Mouse (Mus musculus) G1E (cell line): ENCODE data around the gene Oaf. TPM values are rescaled to one million over a fixed set of nuclear protein-coding genes. Genes with fewer than 3 reads are reported as not detected.

ENCODE experiments used
- ATAC-seq: 2 replicates; pipeline ENCODE4 v1.8.0; 2016; ENCODE audit warnings: mild to moderate bottlenecking; ENCODE audit not compliant: insufficient number of reproducible peaks, poor library complexity, low FRiP score, severe bottlenecking; ENCODE audit errors: extremely low read depth
- DNase-seq: peaks from one replicate; pipeline ENCODE4 v3.0.0; 2012; ENCODE audit warnings: low spot score
- H3K27me3 ChIP-seq: 2 replicates; pipeline ENCODE4 v1.6.1; 2012; ENCODE audit warnings: mild to moderate bottlenecking, low read length, inconsistent platforms; ENCODE audit not compliant: insufficient read depth
- H3K36me3 ChIP-seq: replicated peaks from 2 replicates; pipeline ENCODE3; 2012; ENCODE audit warnings: mild to moderate bottlenecking, inconsistent platforms
- H3K4me1 ChIP-seq: 2 replicates; pipeline ENCODE4 v1.6.1; 2012; ENCODE audit warnings: low read depth, low read length, inconsistent platforms, mixed read lengths; ENCODE audit not compliant: insufficient read depth
- H3K4me3 ChIP-seq: 2 replicates; pipeline ENCODE4 v1.5.1; 2012; ENCODE audit warnings: low read depth, mild to moderate bottlenecking, inconsistent platforms, low read length, moderate library complexity, mixed read lengths
- H3K9me3 ChIP-seq: replicated peaks from 2 replicates; pipeline ENCODE4 v1.6.1; 2012; ENCODE audit warnings: inconsistent platforms
- CTCF ChIP-seq: IDR thresholded peaks from 2 replicates; pipeline ENCODE4 v1.5.1; 2012; ENCODE audit warnings: low read depth, low read length, inconsistent platforms, mixed read lengths
- GATA1 ChIP-seq: IDR thresholded peaks from 2 replicates; pipeline ENCODE4 v1.6.1; 2012; ENCODE audit warnings: borderline replicate concordance, low read length, inconsistent platforms, mixed read lengths
- GATA2 ChIP-seq: IDR thresholded peaks from 2 replicates; pipeline ENCODE4 v1.6.1; 2012; ENCODE audit warnings: low read depth, low read length, inconsistent platforms, borderline replicate concordance
- POLR2AphosphoS5 ChIP-seq: IDR thresholded peaks from 2 replicates; pipeline ENCODE4 v1.6.1; 2012; ENCODE audit warnings: low read depth, low read length, inconsistent platforms; ENCODE audit not compliant: insufficient replicate concordance
- TAL1 ChIP-seq: conservative IDR thresholded peaks from 2 replicates; pipeline ENCODE4 v1.6.1; 2012; ENCODE audit warnings: low read depth, low read length, inconsistent platforms, mixed read lengths
- polyA plus RNA-seq: library from polyadenylated mRNA; stranded (reverse); fragments of >175 nt; gene quantifications from 2 replicates; pipeline ENCODE4 v1.2.3, GENCODE M21; 2012
- total RNA-seq, 2 experiments: library from RNA; stranded (forward) in 1 of 2; stranded (reverse) in 1 of 2; fragments of 200-1000 nt in 1 of 2; fragments of >200 nt in 1 of 2; fragmentation: Nextera tagmentation in 1 of 2; gene quantifications; 2 replicates each; pipeline ENCODE4 v1.2.3; 2014 to 2017

Gene Oaf
- total RNA-seq (2014; fragmentation: Nextera tagmentation) (15.2 and 29.5 TPM in 2 replicates), total RNA-seq (2017) (22.1 and 28.8 TPM in 2 replicates), polyA plus RNA-seq (24.2 and 26.9 TPM in 2 replicates)

GRCm38 (mm10) chr9:43239712-43240593 lies at the start of gene Oaf:
TSS of gene Oaf (minus strand) at chr9:43239911.
- DNase-seq: peak; percentile 55
- H3K4me1 ChIP-seq: peaks cover 79% of the 10 kb centered on the region
- peaks cover 31% of the 10 kb centered on the region for H3K36me3 ChIP-seq

GRCm38 (mm10) chr9:43286870-43287269 lies 47.2 kb upstream of the Oaf start:
- Histone ChIP-seq H3K9me3 (peaks cover 8% of the 10 kb centered on the region), H3K36me3 (no peaks in the 10 kb centered on the region), H3K4me3 (no peak overlapping the region), H3K27me3 (peaks cover 30% of the 10 kb centered on the region), H3K4me1 (no peaks in the 10 kb centered on the region)
- DNase-seq (no peak), ATAC-seq (no peak)
- TF ChIP-seq GATA1: no peak
- TF ChIP-seq TAL1: no peak
- TF ChIP-seq GATA2: no peak
- TF ChIP-seq POLR2AphosphoS5: no peak
- peak; percentile 60 for TF ChIP-seq CTCF

More at GRCm38 (mm10) chr9:43239712-43240593, at the start of gene Oaf:
- H3K9me3 ChIP-seq: no peaks in the 10 kb centered on the region; the same call in 1 of the 2 replicates
- no peak for TF ChIP-seq POLR2AphosphoS5
- no peak for TF ChIP-seq GATA1
- no peaks in the 10 kb centered on the region for H3K27me3 ChIP-seq
- peak; percentile 58 for ATAC-seq
- H3K4me3 ChIP-seq: peak within 1 kb of the TSS; percentile 85

- Histone ChIP-seq H3K4me3 (no peak overlapping the region), H3K27me3 (peaks cover 38% of the 10 kb centered on the region), H3K4me1 (no peaks in the 10 kb centered on the region), H3K36me3 (no peaks in the 10 kb centered on the region), H3K9me3 (peaks cover 8% of the 10 kb centered on the region)
- no peak for ATAC-seq
- no peak for DNase-seq
- TF ChIP-seq GATA1 (no peak), CTCF (no peak), POLR2AphosphoS5 (no peak), TAL1 (no peak), GATA2 (no peak)
Observed at GRCm38 (mm10) chr9:43285281-43285680, 45.6 kb upstream of the Oaf start.

- no peak for TF ChIP-seq GATA1
- TF ChIP-seq POLR2AphosphoS5: no peak
- peak; percentile 72 for TF ChIP-seq CTCF
- peak; percentile 28; the same call in 1 of the 2 replicates for ATAC-seq
- H3K36me3 ChIP-seq: no peaks in the 10 kb centered on the region
- H3K4me1 ChIP-seq: no peaks in the 10 kb centered on the region
- H3K27me3 ChIP-seq: peaks cover 41% of the 10 kb centered on the region
- peak; percentile 51 for DNase-seq
- no peak overlapping the region for H3K4me3 ChIP-seq
- H3K9me3 ChIP-seq: peaks cover 5% of the 10 kb centered on the region
Observed at GRCm38 (mm10) chr9:43284284-43284683, 44.6 kb upstream of the Oaf start.

GRCm38 (mm10) chr9:43273735-43274134 lies 34.0 kb upstream of the Oaf start:
- TF ChIP-seq GATA2 (no peak), POLR2AphosphoS5 (no peak), GATA1 (no peak), CTCF (no peak), TAL1 (no peak)
- Histone ChIP-seq H3K36me3 (no peaks in the 10 kb centered on the region), H3K27me3 (peaks cover 20% of the 10 kb centered on the region), H3K4me1 (peaks cover 17% of the 10 kb centered on the region), H3K9me3 (peaks cover 5% of the 10 kb centered on the region; the same call in 1 of the 2 replicates), H3K4me3 (no peak overlapping the region)
- DNase-seq: no peak
- no peak for ATAC-seq

- Histone ChIP-seq H3K4me3 (no peak overlapping the region), H3K36me3 (no peaks in the 10 kb centered on the region), H3K27me3 (peaks cover 18% of the 10 kb centered on the region), H3K9me3 (peaks cover 5% of the 10 kb centered on the region; the same call in 1 of the 2 replicates), H3K4me1 (peaks cover 23% of the 10 kb centered on the region)
- TF ChIP-seq GATA2 (no peak), POLR2AphosphoS5 (no peak), GATA1 (no peak), CTCF (no peak), TAL1 (no peak)
- ATAC-seq (no peak), DNase-seq (no peak)
Observed at GRCm38 (mm10) chr9:43271761-43272518, 32.2 kb upstream of the Oaf start.
